Mouse (Mus musculus) heart, postnatal 0 days (tissue): Measurements from ENCODE around the gene Hpcal1. TPM values are rescaled to one million over a fixed set of nuclear protein-coding genes. Genes with fewer than 3 reads are reported as not detected.
A peak's percentile ranks its signal among the peaks of the same experiment; 100 is the strongest.

Source experiments
- ATAC-seq: fragments of 200-750 bp; cut with Nextera tagmentation; 2 replicates; pipeline ENCODE4 v1.8.0; 2017; ENCODE audit warnings: low read depth, moderate number of reproducible peaks, moderate library complexity; ENCODE audit not compliant: insufficient read depth
- DNase-seq: peaks from one replicate; pipeline ENCODE4 v3.0.0-alpha.2; 2016; ENCODE audit warnings: low spot score
- H3K27ac ChIP-seq: fragments of 300-500 bp; sonication (generic); 2 replicates; pipeline ENCODE4 v1.5.1; 2014; ENCODE audit warnings: low read depth, mild to moderate bottlenecking
- H3K27me3 ChIP-seq: fragments of 300-500 bp; sonication (generic); 2 replicates; pipeline ENCODE4 v1.6.1; 2014; ENCODE audit warnings: low read length, mixed read lengths; ENCODE audit not compliant: control insufficient read depth, insufficient read depth
- H3K36me3 ChIP-seq: fragments of 300-500 bp; sonication (generic); replicated peaks from 2 replicates; pipeline ENCODE4 v1.6.1; 2014; ENCODE audit warnings: low read length, mixed read lengths; ENCODE audit not compliant: control insufficient read depth, insufficient read depth
- H3K4me1 ChIP-seq: fragments of 300-500 bp; sonication (generic); 2 replicates; pipeline ENCODE4 v1.6.1; 2014; ENCODE audit warnings: antibody characterized with exemption; ENCODE audit not compliant: control insufficient read depth, insufficient read depth
- H3K4me2 ChIP-seq: fragments of 300-500 bp; sonication (generic); 2 replicates; pipeline ENCODE4 v1.6.1; 2014; ENCODE audit warnings: low read depth, mild to moderate bottlenecking, low read length, moderate library complexity
- H3K4me3 ChIP-seq: fragments of 300-500 bp; sonication (generic); 2 replicates; pipeline ENCODE4 v1.5.1; 2014; ENCODE audit warnings: low read depth, low read length
- H3K9ac ChIP-seq: fragments of 300-500 bp; sonication (generic); replicated peaks from 2 replicates; pipeline ENCODE4 v1.6.1; 2014; ENCODE audit warnings: low read depth, low read length, mixed read lengths
- H3K9me3 ChIP-seq: fragments of 300-500 bp; sonication (generic); replicated peaks from 2 replicates; pipeline ENCODE4 v1.6.1; 2016; ENCODE audit warnings: low read length; ENCODE audit not compliant: control insufficient read depth
- CTCF ChIP-seq: IDR thresholded peaks from 2 replicates; pipeline ENCODE4 v1.5.1; 2016; ENCODE audit warnings: antibody characterized with exemption, control low read depth, low read depth
- EP300 ChIP-seq: IDR thresholded peaks from 2 replicates; pipeline ENCODE4 v1.6.1; 2016; ENCODE audit warnings: antibody characterized with exemption, low read depth
- WGBS: fragments of 180-500 bp; shearing (Covaris S2); extraction: QIAGEN DNeasy Blood & Tissue Kit; methylation state at CpG from one replicate; pipeline ENCODE4 v1.1.7; 2014; 5-methylcytosine and 5-hydroxymethylcytosine counted together
- polyA plus RNA-seq: library from polyadenylated mRNA; unstranded; fragments of >200 nt; fragmentation: Nextera tagmentation; extraction: Ambion mirVana; gene quantifications from 2 replicates; pipeline ENCODE4 v1.2.1, GENCODE M21; 2015
- total RNA-seq: library from RNA; depleted of rRNA; stranded (reverse); fragments of >200 nt; gene quantifications from 2 replicates; pipeline ENCODE4 v1.2.3, GENCODE M21; 2014; ENCODE audit warnings: low replicate concordance

Gene Hpcal1
- total and polyA plus RNA-seq, 2 experiments from 2014 or later: 14.8 to 22.5 TPM

- no peak overlapping the region for H3K4me3 ChIP-seq
- WGBS: 87% methylated on average over 3 of the region's 3 CpGs
- ATAC-seq (no peak), DNase-seq (no peak)
- H3K27ac ChIP-seq: peak overlapping the region; percentile 5; the same call in 1 of the 2 replicates
- H3K36me3 ChIP-seq: no peaks in the 10 kb centered on the region
- TF ChIP-seq EP300 (no peak), CTCF (no peak)
- H3K9me3 ChIP-seq: no peaks in the 10 kb centered on the region
- peaks cover 13% of the 10 kb centered on the region for H3K4me1 ChIP-seq
- no peaks in the 10 kb centered on the region for H3K27me3 ChIP-seq
- no peak overlapping the region for H3K4me2 ChIP-seq
- H3K9ac ChIP-seq: no peak overlapping the region
Observed at GRCm38 (mm10) chr12:17737808-17738207, 47.2 kb downstream of the Hpcal1 start.

DNA sequence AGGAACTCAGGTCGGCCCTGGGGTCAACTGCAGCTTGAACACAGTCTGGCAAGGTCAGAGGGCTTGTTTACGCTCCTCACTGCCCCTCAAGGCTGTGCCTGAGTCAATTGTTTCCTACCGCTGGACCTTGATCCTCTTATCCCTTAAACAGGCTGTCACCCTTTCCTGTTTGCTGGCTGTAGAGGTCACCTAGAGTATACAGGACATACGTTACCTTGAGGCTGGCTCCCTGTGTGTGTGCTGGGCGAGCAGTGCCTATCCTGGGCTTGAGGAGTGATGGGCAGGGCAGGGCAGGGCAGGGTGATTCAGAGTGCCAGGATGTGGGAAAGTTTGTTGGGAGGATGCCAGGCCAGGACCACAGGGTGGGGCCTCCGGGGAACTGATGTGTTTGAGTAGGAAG, 47.8 kb downstream of the Hpcal1 start:
- Histone ChIP-seq H3K4me2 (no peak overlapping the region), H3K9me3 (no peaks in the 10 kb centered on the region), H3K36me3 (no peaks in the 10 kb centered on the region), H3K4me1 (peaks cover 17% of the 10 kb centered on the region), H3K4me3 (no peak overlapping the region), H3K9ac (no peak overlapping the region), H3K27me3 (no peaks in the 10 kb centered on the region), H3K27ac (no peak overlapping the region)
- no peak for ATAC-seq
- DNase-seq: no peak
- TF ChIP-seq CTCF: no peak
- no peak for TF ChIP-seq EP300
- 62% methylated on average over 6 of the region's 6 CpGs for WGBS

GRCm38 (mm10) chr12:17740226-17740625, 49.6 kb downstream of the Hpcal1 start:
- H3K4me1 ChIP-seq: peaks cover 17% of the 10 kb centered on the region
- 58% methylated on average over 1 of the region's 1 CpGs for WGBS

GRCm38 (mm10) chr12:17741637-17742364, 51.1 kb downstream of the Hpcal1 start:
- H3K4me1 ChIP-seq: peaks cover 31% of the 10 kb centered on the region

More at GRCm38 (mm10) chr12:17740226-17740625, 49.6 kb downstream of the Hpcal1 start:
- H3K9ac ChIP-seq: no peak overlapping the region
- H3K9me3 ChIP-seq: no peaks in the 10 kb centered on the region
- H3K36me3 ChIP-seq: no peaks in the 10 kb centered on the region
- no peaks in the 10 kb centered on the region for H3K27me3 ChIP-seq
- no peak overlapping the region; the same call in 1 of the 2 replicates for H3K27ac ChIP-seq
- ATAC-seq (no peak), DNase-seq (no peak)
- H3K4me2 ChIP-seq: no peak overlapping the region
- H3K4me3 ChIP-seq: no peak overlapping the region
- TF ChIP-seq CTCF: no peak

GRCm38 (mm10) chr12:17742571-17743321, 52.1 kb downstream of the Hpcal1 start:
- WGBS: 37% methylated on average over 11 of the region's 11 CpGs

More at GRCm38 (mm10) chr12:17741637-17742364, 51.1 kb downstream of the Hpcal1 start:
- H3K9me3 ChIP-seq: no peaks in the 10 kb centered on the region
- no peak overlapping the region for H3K4me2 ChIP-seq
- H3K9ac ChIP-seq: no peak overlapping the region
- no peak for TF ChIP-seq CTCF
- TF ChIP-seq EP300: no peak
- no peaks in the 10 kb centered on the region for H3K27me3 ChIP-seq
- peak; percentile 69 for DNase-seq
- WGBS: 56% methylated on average over 17 of the region's 17 CpGs
- peak; percentile 82 for ATAC-seq
- H3K36me3 ChIP-seq: no peaks in the 10 kb centered on the region
- peak overlapping the region; percentile 44 for H3K27ac ChIP-seq
- H3K4me3 ChIP-seq: no peak overlapping the region

More at GRCm38 (mm10) chr12:17742571-17743321, 52.1 kb downstream of the Hpcal1 start:
- H3K9me3 ChIP-seq: no peaks in the 10 kb centered on the region
- no peak overlapping the region for H3K4me2 ChIP-seq
- H3K36me3 ChIP-seq: no peaks in the 10 kb centered on the region
- ATAC-seq: no peak
- H3K9ac ChIP-seq: no peak overlapping the region
- H3K4me3 ChIP-seq: no peak overlapping the region
- no peak for TF ChIP-seq EP300
- TF ChIP-seq CTCF: no peak
- H3K4me1 ChIP-seq: peaks cover 40% of the 10 kb centered on the region
- no peak for DNase-seq
- no peaks in the 10 kb centered on the region for H3K27me3 ChIP-seq
- H3K27ac ChIP-seq: peak overlapping the region; percentile 44; the same call in 1 of the 2 replicates
